Mouse (Mus musculus) 416B (cell line): ENCODE measurements around the gene Pdzph1.

Source experiments
- DNase-seq: peaks from one replicate; pipeline ENCODE4 v3.0.0; 2011; ENCODE audit warnings: low read depth

Gene Pdzph1

DNA sequence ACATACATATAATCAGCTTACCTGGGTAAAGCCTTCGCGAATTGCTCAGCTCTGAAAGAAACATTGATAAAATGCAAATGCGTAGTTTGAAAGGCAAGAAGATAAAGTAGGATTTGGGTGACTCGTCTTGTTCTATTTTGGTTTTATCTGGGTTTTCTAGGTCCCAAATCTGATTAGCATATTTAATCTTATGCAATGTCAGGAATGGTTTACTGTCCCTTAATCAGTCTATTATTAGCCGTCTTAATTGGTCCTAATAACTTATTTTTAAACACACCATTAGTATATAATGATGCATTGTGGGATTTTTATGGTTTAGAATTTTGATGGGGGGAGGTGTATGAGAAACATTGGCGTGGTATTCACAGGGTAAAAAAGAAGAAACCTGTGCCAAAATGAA, at the start of gene Pdzph1:
Pdzph1 (minus strand) TSS at position 101 of the 400 bp plus-strand sequence.
- no peak for DNase-seq

DNA sequence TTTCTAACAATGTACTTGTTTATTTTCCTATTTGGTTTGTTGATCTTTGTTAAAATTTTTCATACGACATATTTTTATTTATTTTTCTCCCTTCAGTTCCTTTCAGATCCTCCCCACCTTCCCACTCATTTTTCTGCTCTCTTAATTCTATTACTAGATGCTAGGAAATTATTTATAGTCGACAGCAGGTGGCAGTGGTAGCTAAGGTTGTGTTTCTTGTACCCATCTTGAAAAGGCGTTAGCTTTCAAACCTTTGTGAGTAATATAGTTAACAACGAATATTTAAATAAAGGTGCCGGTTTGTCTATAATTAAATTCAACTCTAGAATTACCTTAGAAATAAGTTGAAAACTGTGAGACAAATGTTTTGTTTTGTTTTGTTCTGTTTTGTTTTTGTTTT, 48.6 kb upstream of the Pdzph1 start:
- peak; percentile 85 for DNase-seq

DNA sequence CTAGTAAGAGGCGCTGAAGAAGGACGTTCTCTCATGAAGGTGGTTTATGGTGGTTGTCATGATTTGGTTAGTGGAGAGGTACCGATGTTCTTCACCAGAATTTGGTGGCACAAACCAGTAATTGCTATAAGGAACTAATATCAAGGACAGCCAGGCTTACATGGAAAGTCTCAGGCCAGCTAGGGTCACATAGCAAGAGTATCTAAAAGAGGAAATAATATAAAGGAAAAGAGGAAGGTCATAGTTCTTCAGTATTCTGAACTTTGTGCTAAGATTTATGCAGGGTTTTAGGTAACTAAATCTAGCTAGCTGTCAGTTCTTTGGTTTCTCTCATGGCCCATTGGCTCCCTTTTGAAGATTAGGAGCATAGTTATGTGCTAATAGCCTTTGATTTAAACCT, 42.3 kb upstream of the Pdzph1 start:
- no peak for DNase-seq

DNA sequence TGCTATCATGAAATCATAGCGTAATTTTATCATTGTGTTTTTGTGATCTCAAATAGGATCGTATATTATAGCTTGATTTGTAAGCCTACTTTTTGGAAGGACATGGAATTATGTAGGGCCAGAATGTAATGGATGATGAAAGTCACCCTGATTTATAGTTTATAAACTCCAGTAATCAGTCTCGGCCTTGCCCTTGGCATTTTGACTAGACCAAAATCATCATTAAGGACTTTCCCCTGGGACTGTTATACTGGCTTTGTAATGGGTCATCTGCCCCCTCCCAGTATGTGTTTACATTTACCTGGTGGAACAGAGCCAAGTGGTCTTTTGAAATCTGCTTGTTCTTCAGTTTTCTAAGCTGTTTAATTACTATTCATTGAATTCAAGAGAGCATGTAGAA, 35.2 kb upstream of the Pdzph1 start:
- DNase-seq, result no peak

DNA sequence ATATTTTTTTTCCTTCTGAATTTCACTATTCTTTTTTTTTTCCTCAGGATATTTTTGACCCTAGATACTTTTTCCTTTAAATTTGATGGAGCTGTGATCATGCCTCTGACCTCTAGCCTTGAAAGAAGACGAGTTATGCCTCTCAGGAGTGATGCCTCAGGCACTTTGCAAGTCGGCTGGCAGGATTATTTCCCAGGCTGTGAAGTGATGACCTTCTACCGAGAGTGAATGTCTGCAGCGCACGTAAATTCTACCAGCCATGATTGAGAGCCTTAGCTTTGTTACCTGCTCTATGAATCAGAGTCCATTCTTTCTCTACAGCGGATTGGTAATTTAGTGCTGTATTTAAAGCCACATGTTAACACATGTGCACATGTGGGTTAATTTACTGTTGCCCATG, 33.3 kb upstream of the Pdzph1 start:
- no peak for DNase-seq

DNA sequence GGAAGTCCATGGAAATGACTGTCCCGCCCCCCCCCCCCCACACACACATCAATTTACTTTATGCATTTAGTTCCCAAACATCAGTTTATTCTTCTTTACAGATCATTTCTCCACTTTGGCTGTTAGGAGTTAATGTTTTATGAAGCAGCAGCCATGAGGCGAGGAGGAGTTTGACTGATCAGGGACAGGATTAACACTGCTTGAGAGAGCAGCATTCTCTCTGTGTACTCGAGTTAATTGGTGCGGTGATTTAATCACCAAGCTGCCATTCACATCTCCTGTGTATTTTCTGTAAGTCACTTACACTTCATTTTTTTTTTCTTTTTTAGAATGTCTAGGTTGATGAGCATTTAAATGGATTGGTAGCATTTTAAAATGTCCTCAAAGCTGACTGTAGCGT, 32.8 kb upstream of the Pdzph1 start:
- DNase-seq, result no peak

DNA sequence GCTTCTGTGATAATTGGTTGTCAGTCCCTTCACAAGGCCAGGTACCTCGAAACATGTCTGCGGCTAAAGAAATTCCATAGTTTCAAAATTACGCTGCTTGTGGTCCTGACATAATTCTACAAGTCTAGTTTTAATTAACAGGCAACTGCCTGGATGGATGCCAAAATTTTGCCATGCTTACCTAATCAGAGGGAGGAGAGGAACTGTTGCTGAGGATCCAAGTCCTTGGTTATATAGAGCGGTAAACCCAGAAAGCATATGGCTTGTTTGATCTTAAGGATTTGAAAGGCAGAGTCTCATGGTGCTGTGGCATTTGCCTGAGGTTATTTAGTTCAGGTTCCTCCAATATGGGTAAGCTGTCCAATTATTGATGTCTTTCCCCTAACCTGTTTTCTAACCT, 27.5 kb upstream of the Pdzph1 start:
- DNase-seq, result no peak

DNA sequence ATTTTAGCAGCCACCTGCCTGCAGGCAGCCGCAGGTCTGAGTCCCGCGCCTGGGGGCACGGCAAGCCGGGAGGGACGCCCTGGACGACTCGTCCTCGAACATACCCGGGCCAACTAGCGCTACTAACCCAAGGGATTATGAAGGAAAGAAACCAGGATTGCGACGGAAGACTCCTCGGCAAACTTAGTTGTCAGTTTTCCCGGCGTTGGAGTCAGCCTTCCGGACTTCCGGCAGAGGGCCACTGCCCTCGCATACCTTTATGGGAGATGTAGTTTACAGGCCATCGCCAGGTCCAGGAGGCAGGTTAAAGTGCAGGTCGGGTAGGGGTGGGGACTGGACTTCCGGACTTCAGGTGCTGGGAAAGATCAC, 21.9 kb upstream of the Pdzph1 start, which contains the start of gene Nudt12:
Nudt12 (minus strand) TSS at position 282 of the 369 bp plus-strand sequence.
- peak; percentile 47 for DNase-seq

DNA sequence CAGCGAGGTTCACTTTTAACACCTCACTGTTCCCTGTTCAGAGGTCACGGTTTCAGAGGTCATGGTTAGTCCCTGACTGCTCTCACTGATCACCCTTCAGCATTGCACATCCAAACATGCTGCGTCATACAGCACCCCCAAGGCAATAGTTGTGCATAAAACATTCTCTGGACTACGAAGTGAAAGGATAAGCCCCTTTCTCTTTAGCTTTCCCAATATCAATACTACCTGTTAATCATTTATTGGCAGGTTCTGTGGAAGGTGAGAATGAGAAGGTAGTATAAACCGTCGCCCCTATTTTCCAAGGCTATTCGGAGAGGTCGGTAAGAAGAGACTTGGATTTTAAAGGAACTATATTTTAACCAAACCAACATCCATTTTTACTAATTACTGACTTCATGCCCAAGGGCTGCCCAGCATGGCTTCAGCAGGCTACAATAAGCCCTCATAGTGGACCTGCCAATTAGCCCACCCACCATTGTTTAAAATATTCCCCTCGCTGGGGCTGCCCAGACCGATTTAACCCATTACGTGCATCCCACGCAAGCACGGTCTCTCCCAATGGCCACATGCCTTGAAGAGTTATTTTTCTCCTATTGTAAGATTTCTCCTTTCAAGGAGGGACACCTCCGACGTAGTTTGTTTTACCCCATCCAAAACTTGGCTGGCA, 21.4 kb upstream of the Pdzph1 start:
- DNase-seq, result peak; percentile 35

DNA sequence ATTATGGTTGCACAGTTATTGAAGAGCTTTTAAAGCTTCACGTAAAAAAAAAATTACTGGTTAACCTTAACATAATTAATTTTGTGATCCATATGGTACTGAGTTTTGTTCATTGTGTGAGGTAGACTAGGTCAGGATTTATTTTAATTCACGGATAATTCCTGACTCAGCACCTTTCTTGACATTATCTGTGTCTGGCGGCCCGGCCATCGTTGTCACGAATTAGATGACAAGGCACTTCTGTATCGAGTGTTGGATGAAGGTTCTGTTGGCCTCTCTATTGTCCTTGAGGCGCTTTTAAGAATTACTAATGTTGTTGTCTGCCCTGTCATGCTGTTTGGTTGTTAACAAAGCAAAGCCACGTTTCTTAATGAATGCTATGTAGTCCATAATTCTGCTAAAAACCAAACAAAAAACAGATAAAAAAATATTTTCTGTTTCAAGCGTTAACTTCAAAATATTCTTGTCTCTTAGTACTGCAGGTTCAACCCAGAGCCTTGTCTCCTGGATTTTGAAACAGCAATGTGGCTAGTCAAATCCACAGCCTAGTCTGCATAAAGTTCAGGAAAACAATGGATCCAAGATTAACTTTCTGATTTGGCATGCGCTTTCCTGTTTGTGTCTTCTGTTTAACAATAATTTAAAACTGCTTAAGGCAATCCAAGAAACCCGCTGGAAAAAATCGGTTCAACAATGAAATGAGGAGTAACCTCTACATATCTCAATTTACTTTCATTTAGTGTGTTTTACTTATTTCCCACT, 20.6 kb upstream of the Pdzph1 start:
- no peak for DNase-seq

DNA sequence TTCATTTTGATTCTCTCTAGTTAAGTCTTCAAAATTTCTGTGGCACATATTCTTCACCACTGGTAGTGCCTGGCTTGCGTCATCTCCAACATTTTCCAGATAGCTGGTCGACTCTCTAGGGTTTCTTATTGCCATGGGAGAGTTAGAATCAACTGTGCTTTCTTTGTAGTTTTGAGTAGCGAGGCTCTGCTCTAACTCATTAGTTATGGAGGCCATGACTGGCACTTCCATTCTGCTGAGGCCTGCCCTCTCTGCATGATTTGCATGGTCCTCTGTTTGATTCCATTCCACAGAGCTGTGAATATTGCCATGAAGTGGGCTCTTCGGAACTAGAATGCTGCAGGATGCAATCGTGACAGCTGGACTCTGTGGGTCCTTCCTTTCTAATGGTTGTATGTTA, 17.9 kb downstream of the Pdzph1 start:
- DNase-seq, result no peak

DNA sequence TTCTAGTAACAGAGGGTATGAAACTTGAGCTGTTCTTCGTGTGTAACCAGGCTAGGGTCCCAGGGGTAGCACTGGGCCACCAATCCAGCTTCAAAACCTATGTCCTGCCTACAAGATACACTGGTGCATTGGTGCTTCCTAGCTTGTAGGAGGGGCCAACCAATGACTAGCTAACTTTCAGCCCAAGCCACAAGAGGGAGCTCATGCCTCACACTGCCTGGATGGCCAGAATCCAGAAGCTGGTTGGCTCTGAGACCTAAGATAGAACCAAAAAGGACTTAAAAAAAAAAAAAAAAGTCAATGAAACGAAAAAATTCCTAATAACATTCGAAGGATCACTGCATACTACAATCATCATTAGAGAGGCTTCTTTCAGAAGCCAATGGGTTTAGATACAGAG, 31.3 kb downstream of the Pdzph1 start:
- DNase-seq, result peak; percentile 83

DNA sequence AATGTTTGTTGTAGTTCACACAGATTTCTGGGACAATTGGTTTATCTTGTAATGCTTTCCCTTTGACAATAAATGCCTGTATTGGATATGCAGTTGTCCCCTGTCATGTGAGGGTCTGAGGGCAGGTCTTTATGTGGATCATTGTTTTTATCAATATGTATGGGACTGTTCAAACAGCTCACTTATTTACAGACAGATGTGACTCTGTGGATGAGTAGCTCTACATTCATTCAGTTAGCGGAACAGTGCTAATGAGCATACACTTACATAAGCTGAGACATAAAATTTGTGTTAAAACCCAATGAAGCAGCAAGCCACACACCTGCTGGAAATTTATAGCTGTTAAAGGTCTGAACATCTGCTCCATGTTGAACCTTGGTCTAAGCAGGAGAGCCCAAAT, 34.1 kb downstream of the Pdzph1 start:
- DNase-seq, result no peak

DNA sequence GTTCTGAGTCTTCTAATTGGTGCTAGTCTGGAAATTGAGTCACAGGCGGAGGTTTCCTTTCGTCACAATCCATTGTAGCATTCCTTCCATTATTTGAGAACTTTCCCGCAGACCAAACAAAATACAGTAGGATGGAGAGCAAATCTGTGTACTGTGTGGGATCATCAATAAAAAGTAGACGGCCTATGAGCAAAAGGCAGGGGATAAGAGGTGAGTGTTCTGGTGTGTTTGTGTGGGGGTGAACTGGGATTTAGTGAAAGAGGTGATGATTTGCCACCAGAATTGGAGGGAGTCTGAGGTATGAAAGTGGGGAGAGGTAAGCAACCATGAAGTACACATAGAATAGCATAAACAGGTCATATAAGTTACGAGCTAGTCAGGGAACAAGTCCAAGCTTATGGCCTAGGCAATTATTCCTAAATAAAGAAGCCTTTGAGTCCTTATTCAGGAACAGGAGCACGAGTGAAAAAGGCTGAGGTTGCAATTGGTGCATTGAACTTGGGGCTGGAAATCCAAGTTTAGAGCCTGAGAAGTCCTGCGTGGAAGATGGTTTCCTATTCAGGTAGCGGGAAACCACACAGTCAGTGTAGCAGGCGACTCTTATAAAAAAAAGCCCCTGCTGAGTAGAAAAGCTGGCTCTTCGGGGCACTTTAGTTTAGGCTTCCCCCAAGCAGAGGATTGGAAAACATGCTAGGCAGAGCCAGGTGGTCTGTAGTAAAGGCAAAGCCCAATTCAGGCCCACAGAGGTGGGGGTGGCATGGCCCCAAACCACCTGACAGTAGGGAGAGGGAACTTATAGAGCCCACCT, 48.0 kb downstream of the Pdzph1 start:
- no peak for DNase-seq

DNA sequence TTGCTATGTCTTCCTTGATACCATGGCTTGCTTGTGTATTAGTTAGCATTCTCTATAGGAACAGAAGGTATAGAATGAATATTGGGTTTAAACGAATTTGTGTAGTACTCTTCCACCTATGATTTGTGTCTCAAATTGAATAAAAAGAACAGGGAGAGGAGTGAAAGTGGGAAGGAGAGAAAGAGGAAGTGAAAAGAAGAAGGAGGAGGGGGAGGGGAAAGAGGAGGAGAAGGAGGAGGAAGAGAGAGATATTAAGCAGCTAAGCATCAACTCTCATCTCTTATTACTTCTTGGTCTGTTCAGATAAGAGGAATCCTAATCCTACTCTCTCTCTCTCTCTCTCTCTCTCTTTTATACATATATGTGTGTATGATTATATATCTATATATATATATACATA, 52.6 kb downstream of the Pdzph1 start:
- no peak for DNase-seq

DNA sequence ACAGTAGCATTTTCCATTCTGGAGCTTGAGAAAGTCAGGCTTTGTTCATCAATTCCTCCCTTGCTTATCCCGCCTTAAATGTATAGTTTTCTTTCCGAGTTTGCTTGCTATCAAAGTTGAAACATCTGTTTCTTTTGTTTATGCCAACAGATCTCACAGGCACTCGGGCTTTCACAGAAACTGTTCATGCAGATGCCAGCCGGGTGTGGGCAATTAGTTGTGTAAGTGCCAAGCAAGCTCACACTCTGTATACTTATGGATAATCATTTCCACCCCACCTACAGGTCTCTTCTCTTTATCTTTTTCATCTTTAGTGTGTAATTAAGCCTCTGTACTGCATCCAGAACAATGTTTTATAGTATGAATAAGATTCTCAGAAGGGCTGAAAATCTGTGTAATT, 53.6 kb downstream of the Pdzph1 start:
- DNase-seq, result no peak

DNA sequence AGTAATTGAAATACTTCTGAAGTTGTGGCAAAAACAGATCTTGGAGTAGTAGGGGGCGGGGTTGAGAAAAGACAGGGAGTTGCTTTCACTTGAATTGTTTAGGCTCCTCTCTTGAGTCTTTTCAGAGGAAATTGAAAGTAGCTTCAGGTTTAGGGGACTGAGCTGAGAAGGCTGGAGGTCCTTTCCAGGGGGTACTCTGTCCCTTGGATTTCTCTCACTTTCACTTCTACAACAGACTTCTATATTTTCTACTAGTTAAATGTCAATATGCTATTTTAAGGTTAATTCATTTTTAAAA, 58.2 kb downstream of the Pdzph1 start:
- DNase-seq, result no peak

DNA sequence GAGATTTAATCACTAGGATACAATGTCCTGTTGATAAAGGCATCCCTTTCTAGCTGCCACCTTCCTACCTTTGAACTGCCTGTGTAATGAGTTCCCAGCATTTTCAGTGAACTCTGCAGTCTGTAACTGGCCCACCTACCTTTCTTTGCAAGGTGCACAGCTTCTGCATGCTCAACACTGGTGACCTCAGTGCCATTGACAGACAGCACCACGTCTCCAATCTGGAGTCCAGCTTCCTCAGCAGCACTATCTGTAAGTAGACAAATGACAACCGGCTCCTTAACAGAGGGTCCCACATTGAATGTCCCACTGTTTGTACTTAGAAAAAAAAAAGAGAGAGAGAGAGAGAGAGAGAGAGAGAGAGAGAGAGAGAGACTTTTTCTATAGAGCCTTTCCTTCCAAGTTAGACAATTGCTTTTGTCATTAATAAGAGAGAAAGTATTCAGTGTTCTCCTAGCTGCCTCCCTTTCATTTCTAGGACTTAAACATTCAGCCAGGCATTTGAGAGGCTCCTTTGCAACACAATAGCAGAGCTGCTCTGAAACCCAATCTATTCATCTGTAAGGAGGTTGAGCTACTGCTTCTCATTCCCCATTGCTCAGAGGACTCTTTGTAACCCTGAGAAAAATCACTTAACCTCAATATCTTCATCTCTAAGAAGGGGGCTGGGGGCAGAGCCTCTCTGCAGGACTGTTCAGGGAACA, 58.7 kb downstream of the Pdzph1 start:
- DNase-seq, result no peak

DNA sequence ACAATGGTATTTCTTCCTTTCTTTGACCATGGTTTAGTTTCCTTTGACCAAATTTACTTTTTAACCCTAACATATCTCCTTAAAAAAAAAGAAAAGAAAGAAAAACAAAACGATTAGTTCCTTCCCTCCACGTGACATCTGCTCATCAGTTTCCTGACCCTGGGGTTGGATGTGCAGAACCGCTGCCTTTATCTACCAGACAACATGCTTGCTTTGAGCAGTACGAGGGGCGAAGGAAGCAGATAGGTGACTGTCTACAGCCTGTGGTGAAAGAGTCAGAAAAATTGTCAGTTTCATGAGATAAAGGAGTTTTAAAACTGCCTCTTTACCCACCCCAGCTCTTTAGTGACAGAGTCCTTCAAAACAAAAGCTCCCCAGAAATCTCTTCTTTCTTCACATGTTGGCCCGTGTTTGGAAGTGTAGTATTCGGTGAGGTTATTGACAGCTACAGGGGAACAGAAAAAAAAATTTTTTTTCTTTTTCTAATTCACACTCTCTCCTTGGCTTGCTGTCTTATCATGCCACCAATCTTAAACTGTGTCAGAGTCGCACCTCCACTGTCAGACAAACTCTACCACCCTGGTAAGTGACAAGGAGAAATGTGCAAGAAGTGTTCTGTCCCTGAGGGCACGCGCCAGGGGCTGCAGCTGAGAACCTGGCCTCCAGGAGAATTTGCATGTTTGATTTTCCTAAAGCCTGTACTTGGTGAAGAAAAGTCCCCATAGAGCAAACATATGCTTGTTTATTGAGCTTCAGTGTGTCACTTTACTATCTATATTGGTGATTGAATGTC, 66.2 kb downstream of the Pdzph1 start:
- peak; percentile 96 for DNase-seq

DNA sequence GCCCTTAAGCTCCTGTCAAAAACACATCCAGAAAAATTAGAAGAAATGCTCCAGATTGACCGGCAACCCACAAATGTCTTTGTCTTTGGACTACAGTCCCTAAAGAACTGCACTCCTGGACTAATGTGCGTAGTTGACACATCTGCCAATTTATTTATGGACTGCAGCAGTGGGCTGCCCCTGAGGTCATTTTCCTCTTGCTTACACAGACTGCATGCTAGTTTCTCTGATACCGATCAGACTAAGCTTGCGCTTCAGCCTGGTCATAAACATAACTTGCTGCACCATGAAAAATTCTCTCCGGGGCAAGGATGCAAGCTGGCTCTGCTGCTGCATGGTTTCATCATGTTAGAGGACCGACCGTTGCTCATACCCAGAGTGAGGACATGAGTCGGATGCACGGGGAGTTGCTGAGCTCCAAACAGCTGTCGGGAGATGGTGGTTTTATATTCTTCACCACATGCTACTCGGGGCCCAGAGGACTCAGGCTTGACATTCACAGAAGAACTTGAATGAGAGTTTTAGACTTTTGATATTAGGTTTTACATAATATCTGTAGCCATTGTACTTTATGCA, 67.2 kb downstream of the Pdzph1 start:
- peak; percentile 85 for DNase-seq

DNA sequence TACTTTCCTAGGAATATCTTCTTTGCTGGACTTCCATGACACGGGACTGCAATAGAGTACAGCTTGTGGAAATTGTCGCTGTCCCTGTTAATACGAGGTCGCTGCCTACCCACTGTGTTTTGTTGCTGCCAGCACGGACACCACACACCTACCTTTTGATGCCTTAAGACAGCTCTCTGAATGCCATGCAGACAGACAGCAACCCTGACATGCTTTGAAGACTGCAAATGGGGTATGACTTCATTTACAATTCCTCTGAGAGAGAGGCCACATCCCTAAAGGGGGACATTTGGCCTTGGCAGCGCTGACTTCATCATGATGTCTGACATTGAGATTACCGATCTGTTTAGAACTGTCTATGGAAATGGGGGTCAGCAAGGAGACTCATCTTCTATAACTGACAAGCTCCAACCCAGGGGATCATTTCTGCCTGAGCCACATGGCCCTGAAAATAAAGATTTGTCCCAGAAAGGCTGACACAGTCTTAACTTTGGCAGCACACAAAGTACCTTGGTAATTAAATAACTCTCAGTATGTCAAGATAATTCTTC, 67.8 kb downstream of the Pdzph1 start:
- no peak for DNase-seq
